Mouse (Mus musculus) olfactory bulb, adult 2 months (tissue): ENCODE data around the gene Cryge.

Experiments used
- CTCF ChIP-seq: fragments of 200-500 bp; IDR thresholded peaks from 2 replicates; pipeline ENCODE4 v1.5.1; 2012; ENCODE audit warnings: low read depth, mild to moderate bottlenecking, low read length, moderate library complexity; ENCODE audit not compliant: insufficient read depth
- POLR2A ChIP-seq: fragments of 200-500 bp; IDR thresholded peaks from 2 replicates; pipeline ENCODE4 v1.6.1; 2012; ENCODE audit warnings: mild to moderate bottlenecking, low read depth, low read length, moderate library complexity; ENCODE audit not compliant: insufficient read depth

- TF ChIP-seq CTCF (no peak), POLR2A (no peak)
These were observed 16.9 kb upstream of the Cryge start for GRCm38 (mm10) chr1:65067842-65068241.
